14 mouse cellular contexts compared by ENCODE assay signal in genomic region chr7:80439789-80440488, GRCm38 (mm10). TPM values are rescaled to one million over a fixed set of nuclear protein-coding genes. Genes with fewer than 3 reads are reported as not detected.
DNase-seq lines count a peak whose midpoint lies in the region; ATAC-seq and TF ChIP-seq lines count a peak whose summit lies in the region.
"Had no signal": no experiment of that assay in that cellular context is flagged by ENCODE, and none has a peak within 500 bp of the region (broad histone marks: within the 10 kb centered on the region; RNA-seq: fewer than 3 reads in every experiment).

No protein-coding gene starts in this region.

- H3K27me3 ChIP-seq in kidney, embryonic 15.5 days = no peaks in the 10 kb centered on the region
- no peaks in the 10 kb centered on the region for H3K27me3 ChIP-seq in liver, postnatal 0 days (ENCODE audit: insufficient read depth, low read length)
- H3K27me3 ChIP-seq: neural tube, embryonic 12.5 days had no signal

- no peaks in the 10 kb centered on the region for H3K9me3 ChIP-seq in kidney, embryonic 15.5 days (replicated peaks)
- no peaks in the 10 kb centered on the region for H3K9me3 ChIP-seq in liver, postnatal 0 days (ENCODE audit: low read length)
- H3K9me3 ChIP-seq: G1E; neural tube, embryonic 12.5 days had no signal

- WGBS in kidney, embryonic 15.5 days = 57% methylated on average over 10 of the region's 10 CpGs
- 69% methylated on average over 10 of the region's 10 CpGs for WGBS in liver, postnatal 0 days (ENCODE audit: insufficient replicate concordance)

- no peak overlapping the region for H3K4me3 ChIP-seq in kidney, embryonic 15.5 days (replicated peaks)
- no peak overlapping the region for H3K4me3 ChIP-seq in liver, postnatal 0 days (ENCODE audit: low read depth, low read length)
- H3K4me3 ChIP-seq: neural tube, embryonic 12.5 days had no signal

- no peak overlapping the region for H3K4me2 ChIP-seq in kidney, embryonic 15.5 days
- no peak overlapping the region for H3K4me2 ChIP-seq in liver, postnatal 0 days (ENCODE audit: low read depth, low read length)

- DNase-seq in adrenal gland, postnatal 10 days = peak; percentile 29
- no peak for DNase-seq in adrenal gland, postnatal 36 days
- DNase-seq in kidney, adult 18-20 months = no peak
- peak; percentile 20 for DNase-seq in urinary bladder, postnatal 25 days (ENCODE audit: low spot score)
- no peak for DNase-seq in urinary bladder, postnatal 14 days (ENCODE audit: low spot score)
- DNase-seq in liver, postnatal 0 days = no peak
- DNase-seq: layer of hippocampus, adult 9-11 months; thymus, postnatal 14 days had no signal

- TF ChIP-seq EP300 in liver, postnatal 0 days (IDR thresholded peaks at IDR 0.05; ENCODE audit: low read depth) = no peak

- peaks cover 40% of the 10 kb centered on the region for H3K4me1 ChIP-seq in kidney, embryonic 15.5 days
- H3K4me1 ChIP-seq in liver, postnatal 0 days (ENCODE audit: insufficient read depth) = peaks cover 23% of the 10 kb centered on the region

- no peak for ATAC-seq in kidney, embryonic 15.5 days (replicated peaks; ENCODE audit: low FRiP score)
- no peak for ATAC-seq in megakaryocyte progenitor cell, adult 5-6 weeks (replicated peaks; ENCODE audit: poor library complexity)
- ATAC-seq in liver, postnatal 0 days = no peak
- ATAC-seq: intestine, postnatal 0 days had no signal

- no peak overlapping the region for H3K9ac ChIP-seq in kidney, embryonic 15.5 days
- no peak overlapping the region for H3K9ac ChIP-seq in liver, postnatal 0 days (replicated peaks)
- H3K9ac ChIP-seq: liver, embryonic 14.5 days; neural tube, embryonic 12.5 days had no signal

- H3K27ac ChIP-seq in kidney, embryonic 15.5 days = peak overlapping the region; percentile 64; the same call in 1 of the 2 replicates
- H3K27ac ChIP-seq in liver, postnatal 0 days (ENCODE audit: low read depth) = no peak overlapping the region
- H3K27ac ChIP-seq: liver, embryonic 14.5 days; neural tube, embryonic 12.5 days had no signal

- H3K36me3 ChIP-seq in kidney, embryonic 15.5 days = no peaks in the 10 kb centered on the region
- no peaks in the 10 kb centered on the region for H3K36me3 ChIP-seq in liver, postnatal 0 days (replicated peaks; ENCODE audit: insufficient read depth, low read length)
- H3K36me3 ChIP-seq: G1E; neural tube, embryonic 12.5 days had no signal

- no peak for TF ChIP-seq CTCF in liver, postnatal 0 days (IDR thresholded peaks at IDR 0.05; ENCODE audit: low read depth)

RNA-seq across cellular contexts. Expression of gene Furin, which starts 34.7 kb away (rescaled TPM):
- total RNA-seq in adrenal gland, postnatal 10 days (2021) = 100 to 1,000 TPM; 113 to 129 TPM
- 100 to 1,000 TPM; 155 to 170 TPM for total RNA-seq in adrenal gland, postnatal 36 days (2021)
- 12.9 and 13.5 TPM in 2 replicates for polyA plus RNA-seq in kidney, embryonic 15.5 days (2015; fragmentation: Nextera tagmentation; extraction: Ambion mirVana)
- 13.8 and 15.6 TPM in 2 replicates for total RNA-seq in megakaryocyte progenitor cell, adult 5-6 weeks (2015)
- total RNA-seq in megakaryocyte progenitor cell, adult 5-6 weeks (2017) = 7.2 and 10.2 TPM in 2 replicates
- 17.7 and 18.0 TPM in 2 replicates for polyA plus RNA-seq in liver, postnatal 0 days (2015; fragmentation: Nextera tagmentation; extraction: Ambion mirVana)

RNA-seq across cellular contexts. Expression of gene Fes, which starts 52.2 kb away (rescaled TPM):
- total RNA-seq in adrenal gland, postnatal 10 days (2021) = 10 to 100 TPM; 13.2 to 17.1 TPM
- 10 to 100 TPM in 1 of 2 experiments, 1 to 10 TPM in 1; 7.5 to 11.4 TPM for total RNA-seq in adrenal gland, postnatal 36 days (2021)
- polyA plus RNA-seq in kidney, embryonic 15.5 days (2015; fragmentation: Nextera tagmentation; extraction: Ambion mirVana) = 14.9 and 18.5 TPM in 2 replicates
- total RNA-seq in megakaryocyte progenitor cell, adult 5-6 weeks (2015) = 117 and 126 TPM in 2 replicates
- total RNA-seq in megakaryocyte progenitor cell, adult 5-6 weeks (2017) = 97.6 and 158 TPM in 2 replicates
- polyA plus RNA-seq in liver, postnatal 0 days (2015; fragmentation: Nextera tagmentation; extraction: Ambion mirVana) = 16.3 and 16.8 TPM in 2 replicates

Comparison
In these comparisons a context has a peak if more than half of its experiments do, and no peak if none do; other contexts are left out.
1. DNase-seq: peak in adrenal gland, postnatal 10 days (single experiment) and urinary bladder, postnatal 25 days (single experiment); none in adrenal gland, postnatal 36 days (0 of 2), kidney, adult 18-20 months (single experiment), urinary bladder, postnatal 14 days (single experiment) and liver, postnatal 0 days (single experiment).
2. RNA of gene Furin, which starts 34.7 kb away (total RNA-seq): 155 to 170 TPM in adrenal gland, postnatal 36 days and 113 to 129 TPM in adrenal gland, postnatal 10 days; 7.2 to 15.6 TPM in megakaryocyte progenitor cell, adult 5-6 weeks; every median in the first group is over 4 times any median in the second.
3. RNA of gene Fes, which starts 52.2 kb away (total RNA-seq): 97.6 to 158 TPM in megakaryocyte progenitor cell, adult 5-6 weeks; 13.2 to 17.1 TPM in adrenal gland, postnatal 10 days and 7.5 to 11.4 TPM in adrenal gland, postnatal 36 days; every median in the first group is over 4 times any median in the second.